Mouse (Mus musculus) limb, embryonic 12.5 days (tissue): ENCODE results near the gene Pigk. TPM values are rescaled to one million over a fixed set of nuclear protein-coding genes. Genes with fewer than 3 reads are reported as not detected.

Experiments used
- ATAC-seq: fragments of 200-750 bp; cut with Nextera tagmentation; 2 replicates; pipeline ENCODE4 v1.8.0; 2017; ENCODE audit warnings: low read depth, moderate TSS enrichment; ENCODE audit not compliant: insufficient number of reproducible peaks, insufficient read depth, low FRiP score, low TSS enrichment
- H3K27ac ChIP-seq: fragments of 300-500 bp; sonication (generic); 2 replicates; pipeline ENCODE4 v1.5.1; 2016; ENCODE audit warnings: mild to moderate bottlenecking, moderate library complexity
- H3K27me3 ChIP-seq: fragments of 300-500 bp; sonication (generic); 2 replicates; pipeline ENCODE4 v1.6.1; 2016; ENCODE audit warnings: mild to moderate bottlenecking, moderate library complexity
- H3K36me3 ChIP-seq: fragments of 300-500 bp; sonication (generic); 2 replicates; pipeline ENCODE4 v1.6.1; 2016; ENCODE audit warnings: mild to moderate bottlenecking, moderate library complexity
- H3K4me1 ChIP-seq: fragments of 300-500 bp; sonication (generic); replicated peaks from 2 replicates; pipeline ENCODE4 v1.6.1; 2016
- H3K4me2 ChIP-seq: fragments of 300-500 bp; sonication (generic); 2 replicates; pipeline ENCODE4 v1.6.1; 2016; ENCODE audit warnings: mild to moderate bottlenecking, moderate library complexity
- H3K4me3 ChIP-seq: fragments of 300-500 bp; sonication (generic); replicated peaks from 2 replicates; pipeline ENCODE4 v1.5.1; 2016; ENCODE audit warnings: mild to moderate bottlenecking
- H3K9ac ChIP-seq: fragments of 300-500 bp; sonication (generic); replicated peaks from 2 replicates; pipeline ENCODE4 v1.6.1; 2016; ENCODE audit warnings: mild to moderate bottlenecking, moderate library complexity
- H3K9me3 ChIP-seq: fragments of 300-500 bp; sonication (generic); 2 replicates; pipeline ENCODE4 v1.6.1; 2016; ENCODE audit warnings: mild to moderate bottlenecking, moderate library complexity
- WGBS: fragments of 180-500 bp; shearing (Covaris S2); methylation state at CpG from one replicate; pipeline ENCODE4 v1.1.7; 2016; 5-methylcytosine and 5-hydroxymethylcytosine counted together
- polyA plus RNA-seq: library from polyadenylated mRNA; unstranded; fragments of >200 nt; fragmentation: Nextera tagmentation; extraction: Ambion mirVana; gene quantifications from 2 replicates; pipeline ENCODE4 v1.2.1, GENCODE M21; 2016

Pigk gene
- polyA plus RNA-seq, 1 experiment from 2014 or later: 49.4 TPM

GRCm38 (mm10) chr3:152961855-152962376 lies 248.0 kb downstream of the Pigk start:
- Histone ChIP-seq H3K4me3 (no peak overlapping the region), H3K9me3 (no peaks in the 10 kb centered on the region; the same call in 1 of the 2 replicates), H3K9ac (no peak overlapping the region), H3K4me1 (no peaks in the 10 kb centered on the region), H3K27me3 (no peaks in the 10 kb centered on the region), H3K4me2 (no peak overlapping the region), H3K27ac (no peak overlapping the region), H3K36me3 (no peaks in the 10 kb centered on the region)
- WGBS: 63% methylated on average over 10 of the region's 10 CpGs
- no peak for ATAC-seq

GRCm38 (mm10) chr3:152969774-152970347 lies 256.0 kb downstream of the Pigk start:
- Histone ChIP-seq H3K27me3 (no peaks in the 10 kb centered on the region), H3K4me3 (no peak overlapping the region), H3K27ac (no peak overlapping the region), H3K9me3 (no peaks in the 10 kb centered on the region), H3K4me2 (no peak overlapping the region), H3K9ac (no peak overlapping the region), H3K4me1 (no peaks in the 10 kb centered on the region), H3K36me3 (no peaks in the 10 kb centered on the region)
- no peak for ATAC-seq
- WGBS: 78% methylated on average over 16 of the region's 16 CpGs

DNA sequence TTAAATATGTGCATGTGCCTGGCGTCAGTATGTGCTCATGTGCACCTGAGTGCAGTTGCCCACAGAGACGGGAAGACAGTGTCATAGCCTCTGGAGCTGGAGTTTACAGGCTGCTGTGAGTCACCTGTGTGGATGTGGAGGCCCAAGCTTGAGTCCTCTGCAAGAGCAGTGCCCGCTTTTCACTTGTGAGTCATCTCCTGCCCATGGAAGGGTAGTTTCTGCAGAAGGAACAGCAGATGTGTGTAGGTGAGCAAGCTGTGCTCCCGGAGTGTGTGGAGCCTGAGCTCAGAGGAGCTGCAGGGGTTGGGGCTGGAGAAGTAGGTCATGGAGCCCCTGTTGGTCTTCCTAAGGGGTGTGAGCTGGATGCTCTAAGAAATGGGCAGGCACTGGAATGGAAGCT lies 257.5 kb downstream of the Pigk start:
- no peaks in the 10 kb centered on the region for H3K9me3 ChIP-seq
- no peak overlapping the region for H3K4me2 ChIP-seq
- no peak overlapping the region for H3K9ac ChIP-seq
- H3K36me3 ChIP-seq: no peaks in the 10 kb centered on the region
- ATAC-seq: no peak
- 82% methylated on average over 4 of the region's 4 CpGs for WGBS
- no peaks in the 10 kb centered on the region for H3K27me3 ChIP-seq
- no peak overlapping the region for H3K27ac ChIP-seq
- H3K4me1 ChIP-seq: no peaks in the 10 kb centered on the region
- H3K4me3 ChIP-seq: no peak overlapping the region

DNA sequence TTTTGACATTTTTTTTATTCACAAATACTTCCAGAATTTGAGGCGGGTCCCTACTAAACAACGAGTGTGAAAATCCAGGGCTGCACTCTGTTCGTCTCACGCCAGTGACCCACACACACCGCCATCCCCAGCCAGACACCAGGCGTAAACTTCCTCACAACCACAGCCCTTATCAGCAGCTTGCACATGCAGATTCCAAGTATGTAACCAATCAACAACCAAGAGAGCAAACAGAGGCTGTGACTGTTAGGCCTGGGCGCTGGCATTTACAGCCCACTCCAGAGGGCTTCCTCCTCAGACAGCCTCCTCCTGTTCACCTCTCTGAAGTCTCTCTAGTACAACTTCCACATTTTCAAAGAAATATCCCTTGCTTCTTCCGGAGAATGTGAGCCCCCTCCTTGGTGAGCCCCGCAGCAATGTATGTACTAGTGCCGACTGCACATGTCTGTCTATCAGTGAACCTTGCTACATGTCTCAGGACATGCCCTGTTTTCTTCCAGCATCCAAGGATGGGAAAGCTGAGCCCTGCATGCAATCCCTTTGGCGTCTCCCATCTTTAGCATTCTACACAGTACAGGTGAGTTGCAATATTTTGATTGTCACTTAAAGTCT lies 265.7 kb downstream of the Pigk start:
- H3K27me3 ChIP-seq: peaks cover 56% of the 10 kb centered on the region

GRCm38 (mm10) chr3:152980431-152980830 lies 266.5 kb downstream of the Pigk start:
- Histone ChIP-seq H3K27me3 (peaks cover 56% of the 10 kb centered on the region), H3K4me3 (peak overlapping the region; percentile 51), H3K4me2 (peak overlapping the region; percentile 77), H3K4me1 (peaks cover 12% of the 10 kb centered on the region), H3K9ac (no peak overlapping the region), H3K36me3 (no peaks in the 10 kb centered on the region), H3K27ac (no peak overlapping the region), H3K9me3 (no peaks in the 10 kb centered on the region)
- 10% methylated on average over 6 of the region's 6 CpGs for WGBS
- peak; percentile 21; the same call in 1 of the 2 replicates for ATAC-seq

More for the DNA sequence above, 265.7 kb downstream of the Pigk start:
- ATAC-seq: no peak
- no peaks in the 10 kb centered on the region for H3K36me3 ChIP-seq
- no peak overlapping the region for H3K27ac ChIP-seq
- no peak overlapping the region for H3K4me3 ChIP-seq
- H3K4me2 ChIP-seq: no peak overlapping the region
- no peaks in the 10 kb centered on the region for H3K9me3 ChIP-seq
- H3K4me1 ChIP-seq: peaks cover 12% of the 10 kb centered on the region
- WGBS: 66% methylated on average over 11 of the region's 11 CpGs
- no peak overlapping the region for H3K9ac ChIP-seq

GRCm38 (mm10) chr3:152980978-152981974 lies 267.4 kb downstream of the Pigk start:
- Histone ChIP-seq H3K9ac (peak overlapping the region; percentile 45), H3K9me3 (no peaks in the 10 kb centered on the region), H3K27ac (no peak overlapping the region), H3K36me3 (no peaks in the 10 kb centered on the region), H3K4me3 (peak overlapping the region; percentile 51), H3K4me1 (peaks cover 12% of the 10 kb centered on the region), H3K27me3 (peaks cover 56% of the 10 kb centered on the region), H3K4me2 (peak overlapping the region; percentile 77)
- peak; percentile 64; the same call in 1 of the 2 replicates for ATAC-seq
- 1% methylated on average over 47 of the region's 47 CpGs for WGBS

DNA sequence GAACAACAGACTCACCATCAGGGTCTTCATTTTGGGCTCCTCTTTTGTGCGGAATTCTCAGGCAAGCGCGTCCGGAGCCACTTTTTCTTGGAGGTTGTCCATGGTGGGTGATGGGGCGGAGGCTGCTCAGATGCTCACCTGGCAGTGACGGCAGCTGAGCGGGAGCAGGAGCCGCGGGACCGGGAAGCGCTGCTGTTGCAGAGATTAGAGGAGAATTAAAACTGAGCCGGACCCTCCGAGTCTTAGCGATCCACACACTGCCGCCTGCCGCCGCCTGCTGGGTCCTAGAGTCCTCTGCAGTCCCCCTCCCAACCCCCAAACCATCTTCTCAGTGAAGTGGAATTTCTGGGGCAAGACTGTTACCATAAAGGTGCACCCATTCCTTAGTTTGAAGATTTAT lies 268.1 kb downstream of the Pigk start, which contains the start of gene St6galnac5:
Gene St6galnac5 (minus strand): TSS at position 259 of the 400 bp plus-strand sequence.
- peak within 1 kb of the TSS; percentile 51 for H3K4me3 ChIP-seq
- no peaks in the 10 kb centered on the region for H3K9me3 ChIP-seq
- peak within 1 kb of the TSS; percentile 45 for H3K9ac ChIP-seq
- WGBS: under 1% methylated on average over 17 of the region's 17 CpGs
- peaks cover 12% of the 10 kb centered on the region for H3K4me1 ChIP-seq
- no peaks in the 10 kb centered on the region for H3K36me3 ChIP-seq
- peak within 1 kb of the TSS; percentile 77 for H3K4me2 ChIP-seq
- H3K27ac ChIP-seq: no peak within 1 kb of the TSS
- H3K27me3 ChIP-seq: peaks cover 56% of the 10 kb centered on the region
- no peak for ATAC-seq

- no peaks in the 10 kb centered on the region for H3K36me3 ChIP-seq
- no peak overlapping the region for H3K9ac ChIP-seq
- H3K27me3 ChIP-seq: 0 out of 2 replicates have a peak, but pooled peaks cover 4% of the 10 kb centered on the region
- no peaks in the 10 kb centered on the region for H3K4me1 ChIP-seq
- no peak overlapping the region for H3K4me2 ChIP-seq
- ATAC-seq: no peak
- H3K27ac ChIP-seq: no peak overlapping the region
- no peak overlapping the region for H3K4me3 ChIP-seq
- no peaks in the 10 kb centered on the region for H3K9me3 ChIP-seq
- 81% methylated on average over 2 of the region's 2 CpGs for WGBS
Measured at GRCm38 (mm10) chr3:152990787-152991186, 276.9 kb downstream of the Pigk start.

DNA sequence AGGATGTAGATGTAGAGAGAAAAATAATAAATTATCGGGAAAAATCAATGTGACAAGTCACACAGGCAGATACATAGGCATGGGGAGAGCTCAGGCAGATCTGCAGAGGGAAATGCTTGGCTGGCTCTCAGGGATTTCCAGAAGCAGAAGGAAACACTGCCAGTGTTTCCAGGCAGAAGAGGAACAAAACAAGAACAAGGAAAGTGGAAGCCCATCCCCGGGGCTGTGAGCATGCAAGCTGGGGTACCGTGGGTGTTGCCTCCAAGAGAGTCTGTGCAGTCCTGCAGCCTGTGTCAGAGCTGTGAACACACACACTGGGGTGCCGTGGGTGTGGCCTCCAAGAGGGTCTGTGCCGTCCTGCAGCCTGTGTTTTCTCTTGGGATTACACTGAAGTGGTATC lies 279.7 kb downstream of the Pigk start:
- Histone ChIP-seq H3K4me2 (no peak overlapping the region), H3K4me3 (no peak overlapping the region), H3K9me3 (no peaks in the 10 kb centered on the region), H3K36me3 (no peaks in the 10 kb centered on the region), H3K27me3 (0 out of 2 replicates have a peak, but pooled peaks cover 4% of the 10 kb centered on the region), H3K4me1 (no peaks in the 10 kb centered on the region; the same call in 1 of the 2 replicates), H3K27ac (no peak overlapping the region), H3K9ac (no peak overlapping the region)
- WGBS: 67% methylated on average over 5 of the region's 5 CpGs
- no peak for ATAC-seq

DNA sequence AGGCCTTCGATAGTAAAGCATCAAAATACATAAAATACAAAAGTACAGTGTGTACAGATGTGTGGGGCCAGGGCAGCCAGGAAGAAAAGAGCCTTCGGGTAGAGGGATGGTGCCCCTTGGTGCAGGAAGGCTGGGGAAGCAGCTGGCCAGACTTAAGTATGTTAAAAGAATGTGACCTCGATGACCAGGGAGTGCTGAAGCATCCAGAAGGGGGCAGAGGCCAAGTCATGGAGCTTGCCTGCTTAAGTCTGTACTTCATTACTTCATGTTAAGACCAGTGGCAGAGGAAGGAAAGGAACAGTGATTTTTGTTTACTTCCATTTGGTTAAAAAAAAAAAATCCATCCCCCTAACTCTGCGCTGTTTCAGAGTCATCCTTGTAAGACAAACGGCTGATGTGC lies 284.2 kb downstream of the Pigk start:
- WGBS: 51% methylated on average over 5 of the region's 5 CpGs

GRCm38 (mm10) chr3:152998901-152999300 lies 285.0 kb downstream of the Pigk start:
- Histone ChIP-seq H3K4me2 (no peak overlapping the region), H3K36me3 (no peaks in the 10 kb centered on the region), H3K9me3 (no peaks in the 10 kb centered on the region), H3K4me1 (no peaks in the 10 kb centered on the region; the same call in 1 of the 2 replicates), H3K4me3 (no peak overlapping the region), H3K27me3 (no peaks in the 10 kb centered on the region), H3K9ac (no peak overlapping the region), H3K27ac (no peak overlapping the region)
- WGBS: 80% methylated on average over 5 of the region's 5 CpGs
- no peak for ATAC-seq

More for the DNA sequence above, 284.2 kb downstream of the Pigk start:
- H3K9me3 ChIP-seq: no peaks in the 10 kb centered on the region
- no peak overlapping the region for H3K9ac ChIP-seq
- ATAC-seq: no peak
- H3K4me1 ChIP-seq: no peaks in the 10 kb centered on the region; the same call in 1 of the 2 replicates
- no peak overlapping the region for H3K27ac ChIP-seq
- H3K4me3 ChIP-seq: no peak overlapping the region
- no peak overlapping the region for H3K4me2 ChIP-seq
- 0 out of 2 replicates have a peak, but pooled peaks cover 4% of the 10 kb centered on the region for H3K27me3 ChIP-seq
- no peaks in the 10 kb centered on the region for H3K36me3 ChIP-seq
